Mouse (Mus musculus) myocyte (in vitro differentiated cells): ENCODE data around the gene Efna2. TPM values are rescaled to one million over a fixed set of nuclear protein-coding genes. Genes with fewer than 3 reads are reported as not detected.

ENCODE experiments used
- H3K27me3 ChIP-seq: one replicate; pipeline ENCODE4 v1.6.1; 2011; ENCODE audit not compliant: control insufficient read depth, insufficient read depth, insufficient read length
- H3K36me3 ChIP-seq: one replicate; pipeline ENCODE4 v1.6.1; 2011; ENCODE audit not compliant: control insufficient read depth, insufficient read depth
- H3K4me2 ChIP-seq: one replicate; pipeline ENCODE4 v1.6.1; 2011; ENCODE audit warnings: low read depth, control low read depth
- H3K4me3 ChIP-seq: one replicate; pipeline ENCODE4 v1.5.1; 2011; ENCODE audit warnings: mild to moderate bottlenecking, control low read depth, moderate library complexity
- H3K79me2 ChIP-seq: one replicate; pipeline ENCODE4 v1.6.1; 2011; ENCODE audit not compliant: control insufficient read depth, insufficient read depth
- H3ac ChIP-seq: one replicate; pipeline ENCODE4 v1.6.1; 2011; ENCODE audit not compliant: control insufficient read depth, insufficient read length
- CEBPB ChIP-seq: IDR thresholded peaks from 2 replicates; pipeline ENCODE4 v1.6.1; 2011; ENCODE audit warnings: mild to moderate bottlenecking, moderate library complexity; ENCODE audit not compliant: poor library complexity, insufficient read depth, severe bottlenecking
- E2F4 ChIP-seq: IDR thresholded peaks from one replicate; pipeline ENCODE4 v1.6.1; 2011; ENCODE audit warnings: mild to moderate bottlenecking, control low read depth, moderate library complexity; ENCODE audit not compliant: insufficient read depth
- MAX ChIP-seq: IDR thresholded peaks from one replicate; pipeline ENCODE4 v1.6.1; 2011; ENCODE audit warnings: low read depth, mild to moderate bottlenecking, control low read depth
- MYOD1 ChIP-seq, 3 experiments: IDR thresholded peaks; one replicate each; pipeline ENCODE4 v1.6.1; 2011; ENCODE audit warnings: control low read depth in 2 of 3, low read depth in 2 of 3, mild to moderate bottlenecking in 2 of 3, moderate library complexity in 1 of 3; ENCODE audit not compliant: insufficient read length in 2 of 3, control insufficient read depth in 1 of 3
- MYOG ChIP-seq, 3 experiments: IDR thresholded peaks; one replicate each; pipeline ENCODE4 v1.6.1; 2011; ENCODE audit warnings: control low read depth in 2 of 3, low read depth in 2 of 3, mild to moderate bottlenecking in 2 of 3; ENCODE audit not compliant: insufficient read length in 2 of 3, control insufficient read depth in 1 of 3, insufficient read depth in 1 of 3
- POLR2A ChIP-seq: IDR thresholded peaks from one replicate; pipeline ENCODE4 v1.6.1; 2011; ENCODE audit warnings: low read depth, mild to moderate bottlenecking, control low read depth, moderate library complexity; ENCODE audit not compliant: insufficient read length
- POLR2AphosphoS2 ChIP-seq: IDR thresholded peaks from one replicate; pipeline ENCODE4 v1.6.1; 2011; ENCODE audit warnings: low read depth, control low read depth; ENCODE audit not compliant: insufficient read length
- REST ChIP-seq: IDR thresholded peaks from one replicate; pipeline ENCODE4 v1.6.1; 2011; ENCODE audit warnings: mild to moderate bottlenecking, control low read depth, moderate library complexity; ENCODE audit not compliant: insufficient read depth, insufficient read length
- SRF ChIP-seq: IDR thresholded peaks from one replicate; pipeline ENCODE4 v1.6.1; 2011; ENCODE audit warnings: low read depth; ENCODE audit not compliant: control insufficient read depth, insufficient read length
- TCF12 ChIP-seq: IDR thresholded peaks from one replicate; pipeline ENCODE4 v1.6.1; 2011; ENCODE audit warnings: mild to moderate bottlenecking, control low read depth; ENCODE audit not compliant: poor library complexity, insufficient read depth, severe bottlenecking
- TCF3 ChIP-seq: IDR thresholded peaks from one replicate; pipeline ENCODE4 v1.6.1; 2011; ENCODE audit warnings: low read depth, control low read depth; ENCODE audit not compliant: insufficient read length
- USF1 ChIP-seq: IDR thresholded peaks from one replicate; pipeline ENCODE4 v1.6.1; 2011; ENCODE audit warnings: low read depth, mild to moderate bottlenecking, control low read depth, moderate library complexity
- polyA plus RNA-seq: library from polyadenylated mRNA; unstranded; fragments of >200 nt; fragmentation: generic; extraction: Trizol; gene quantifications from one replicate; pipeline ENCODE4 v1.2.1, GENCODE M21; 2012; ENCODE audit warnings: missing spikeins

Efna2 gene
- polyA plus RNA-seq, 1 experiment, result 3.6 TPM

- no peak for TF ChIP-seq USF1
- no peak for TF ChIP-seq TCF3
- no peak for TF ChIP-seq CEBPB
- TF ChIP-seq POLR2A, result no peak
- TF ChIP-seq E2F4, result no peak
- TF ChIP-seq SRF, result no peak
- no peak for TF ChIP-seq MAX
- Histone ChIP-seq H3K27me3 (no peaks in the 10 kb centered on the region), H3K4me3 (no peak overlapping the region), H3ac (no peak overlapping the region), H3K36me3 (peaks cover under 1% of the 10 kb centered on the region), H3K4me2 (no peak overlapping the region), H3K79me2 (no peaks in the 10 kb centered on the region)
Measured at GRCm38 (mm10) chr10:80176270-80176834, 2.9 kb upstream of the Efna2 start.

GRCm38 (mm10) chr10:80177441-80178279 is 1.6 kb upstream of the Efna2 start:
- Histone ChIP-seq H3K4me3 (no peak overlapping the region), H3K79me2 (no peaks in the 10 kb centered on the region), H3K4me2 (peak overlapping the region; percentile 30), H3K36me3 (no peaks in the 10 kb centered on the region), H3K27me3 (no peaks in the 10 kb centered on the region), H3ac (no peak overlapping the region)
- TF ChIP-seq POLR2A, result no peak
- TF ChIP-seq USF1, result no peak
- peak in 1 of 3 experiments; percentile 29 for TF ChIP-seq MYOD1 (IDR thresholded peaks at IDR 0.05; ENCODE audit: control insufficient read depth in 1 of 3, insufficient read length in 2 of 3, low read depth in 2 of 3)
- no peak for TF ChIP-seq CEBPB

- no peak overlapping the region for H3ac ChIP-seq
- peak overlapping the region; percentile 88 for H3K4me2 ChIP-seq
- no peaks in the 10 kb centered on the region for H3K79me2 ChIP-seq
- H3K36me3 ChIP-seq, result no peaks in the 10 kb centered on the region
- peak overlapping the region; percentile 23 for H3K4me3 ChIP-seq
- no peak for TF ChIP-seq MYOG (IDR thresholded peaks at IDR 0.05; ENCODE audit: control insufficient read depth in 1 of 3, insufficient read depth in 1 of 3, insufficient read length in 2 of 3, low read depth in 2 of 3)
- TF ChIP-seq MAX, result no peak
- TF ChIP-seq POLR2AphosphoS2, result no peak
- no peak for TF ChIP-seq USF1
- no peak for TF ChIP-seq SRF
- no peak for TF ChIP-seq E2F4
- TF ChIP-seq CEBPB, result no peak
- no peak for TF ChIP-seq POLR2A
- TF ChIP-seq TCF12, result no peak
- no peak for TF ChIP-seq REST
- no peak for TF ChIP-seq TCF3
- TF ChIP-seq MYOD1 (IDR thresholded peaks at IDR 0.05; ENCODE audit: control insufficient read depth in 1 of 3, insufficient read length in 2 of 3, low read depth in 2 of 3), result no peak
- no peaks in the 10 kb centered on the region for H3K27me3 ChIP-seq
Measured at GRCm38 (mm10) chr10:80180288-80180687, 1.0 kb downstream of the Efna2 start.

- Histone ChIP-seq H3K36me3 (no peaks in the 10 kb centered on the region), H3K4me3 (no peak overlapping the region), H3K27me3 (no peaks in the 10 kb centered on the region), H3ac (no peak overlapping the region), H3K79me2 (no peaks in the 10 kb centered on the region), H3K4me2 (no peak overlapping the region)
- TF ChIP-seq POLR2A, result no peak
- no peak for TF ChIP-seq USF1
- no peak for TF ChIP-seq REST
- no peak for TF ChIP-seq SRF
- no peak for TF ChIP-seq POLR2AphosphoS2
- TF ChIP-seq MYOG (IDR thresholded peaks at IDR 0.05; ENCODE audit: control insufficient read depth in 1 of 3, insufficient read depth in 1 of 3, insufficient read length in 2 of 3, low read depth in 2 of 3), result no peak
Measured at GRCm38 (mm10) chr10:80180823-80181222, 1.5 kb downstream of the Efna2 start.

- Histone ChIP-seq H3K36me3 (no peaks in the 10 kb centered on the region), H3K79me2 (no peaks in the 10 kb centered on the region), H3K4me2 (no peak overlapping the region), H3ac (no peak overlapping the region), H3K4me3 (no peak overlapping the region), H3K27me3 (no peaks in the 10 kb centered on the region)
- TF ChIP-seq TCF12, result no peak
- TF ChIP-seq E2F4, result no peak
- TF ChIP-seq MYOD1 (IDR thresholded peaks at IDR 0.05; ENCODE audit: control insufficient read depth in 1 of 3, insufficient read length in 2 of 3, low read depth in 2 of 3), result no peak
- TF ChIP-seq CEBPB, result no peak
- TF ChIP-seq USF1, result no peak
- no peak for TF ChIP-seq MAX
- TF ChIP-seq POLR2AphosphoS2, result no peak
- TF ChIP-seq POLR2A, result no peak
- no peak for TF ChIP-seq MYOG (IDR thresholded peaks at IDR 0.05; ENCODE audit: control insufficient read depth in 1 of 3, insufficient read depth in 1 of 3, insufficient read length in 2 of 3, low read depth in 2 of 3)
- TF ChIP-seq SRF, result no peak
- no peak for TF ChIP-seq REST
- no peak for TF ChIP-seq TCF3
Measured at GRCm38 (mm10) chr10:80182547-80182946, 3.3 kb downstream of the Efna2 start.
